Mouse (Mus musculus): Measurements from ENCODE around the gene Ckap5.

GRCm38 (mm10) chr2:91649152-91649551 is 122.6 kb downstream of the Ckap5 start:
- TF ChIP-seq CTCF (IDR thresholded peaks at IDR 0.05; ENCODE audit: low read depth, low read length) (no peak), POLR2A (IDR thresholded peaks at IDR 0.05; ENCODE audit: borderline replicate concordance, low read depth, low read length) (no peak)

All from bone marrow macrophage, adult 2 months (primary cell).